In the genomic region with DNA sequence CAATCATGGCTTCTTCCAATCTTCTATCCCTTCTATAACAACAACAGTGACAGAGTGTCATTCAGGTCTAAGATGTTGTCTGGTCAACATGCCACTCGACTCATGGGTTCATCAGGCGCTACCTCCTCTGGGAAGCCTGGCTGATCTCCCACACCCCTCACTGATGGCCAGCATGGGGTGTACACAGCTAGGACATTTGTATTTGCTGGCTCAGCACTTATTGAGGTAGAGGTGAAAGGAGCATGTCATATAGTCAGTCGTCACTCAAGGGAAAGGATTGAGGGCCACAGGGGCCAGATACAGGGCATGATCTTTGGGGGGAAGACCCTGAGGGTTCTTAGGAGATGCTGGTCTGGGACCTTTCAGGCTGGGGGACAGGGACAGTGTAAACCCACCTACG, we compare ENCODE assay signal across 25 mouse cellular contexts.
"Had no signal": no experiment of that assay in that cellular context is flagged by ENCODE, and none has a peak within 500 bp of the region (broad histone marks: within the 10 kb centered on the region; RNA-seq: fewer than 3 reads in every experiment).

No protein-coding gene starts in this region.

- H3K9ac ChIP-seq: heart, embryonic 12.5 days; hindbrain, embryonic 12.5 days; hindbrain, embryonic 14.5 days; intestine, embryonic 15.5 days; limb, embryonic 12.5 days; liver, embryonic 13.5 days; liver, embryonic 15.5 days had no signal

- ATAC-seq: hindbrain, embryonic 16.5 days; inflammation-experienced regulatory T-cells, adult 6 months; intestine, embryonic 15.5 days; intestine, postnatal 0 days had no signal

- H3K9me3 ChIP-seq: heart, embryonic 10.5 days; intestine, embryonic 15.5 days; liver, embryonic 13.5 days; liver, embryonic 15.5 days had no signal

- H3K4me1 ChIP-seq: liver, embryonic 13.5 days; liver, embryonic 15.5 days had no signal

- H3K36me3 ChIP-seq: heart, embryonic 10.5 days; heart, embryonic 12.5 days; hindbrain, embryonic 12.5 days; intestine, embryonic 15.5 days; limb, embryonic 12.5 days; liver, embryonic 13.5 days; liver, embryonic 15.5 days had no signal

- H3K27ac ChIP-seq: gastrocnemius, adult 2 months; heart, embryonic 10.5 days; hindbrain, embryonic 12.5 days; hindbrain, embryonic 14.5 days; intestine, embryonic 15.5 days; limb, embryonic 12.5 days; liver, embryonic 13.5 days; liver, embryonic 15.5 days had no signal

- H3K4me2 ChIP-seq: heart, embryonic 12.5 days; hindbrain, embryonic 12.5 days; hindbrain, embryonic 14.5 days; intestine, embryonic 15.5 days; limb, embryonic 12.5 days; liver, embryonic 11.5 days; liver, embryonic 13.5 days; liver, embryonic 15.5 days had no signal

- H3K27me3 ChIP-seq: intestine, embryonic 15.5 days; limb, embryonic 12.5 days; liver, embryonic 13.5 days; liver, embryonic 15.5 days had no signal

- H3K4me3 ChIP-seq: gastrocnemius, adult 2 months; heart, embryonic 10.5 days; heart, embryonic 12.5 days; hindbrain, embryonic 12.5 days; intestine, embryonic 15.5 days; layer of hippocampus, adult 2 months; limb, embryonic 12.5 days; liver, embryonic 13.5 days; liver, embryonic 15.5 days had no signal

- DNase-seq: gastrocnemius, adult 2 months; gastrocnemius, postnatal 10 days; gastrocnemius, postnatal 25 days; heart, adult 18-20 months; heart, postnatal 10 days; heart, postnatal 4 days; kidney, adult 18-20 months; kidney, postnatal 10 days; kidney, postnatal 25 days; layer of hippocampus, postnatal 36 days; left cerebral cortex, postnatal 4 days; liver; liver, embryonic 13.5 days had no signal
